Mouse (Mus musculus) spleen, postnatal 10 days (tissue): ENCODE measurements around the gene Ank2.

ENCODE experiments used
- DNase-seq, 2 experiments: peaks; one replicate each; pipeline ENCODE4 v3.0.0; 2021 to 2022; ENCODE audit warnings: low spot score in 2 of 2

Gene Ank2

DNA sequence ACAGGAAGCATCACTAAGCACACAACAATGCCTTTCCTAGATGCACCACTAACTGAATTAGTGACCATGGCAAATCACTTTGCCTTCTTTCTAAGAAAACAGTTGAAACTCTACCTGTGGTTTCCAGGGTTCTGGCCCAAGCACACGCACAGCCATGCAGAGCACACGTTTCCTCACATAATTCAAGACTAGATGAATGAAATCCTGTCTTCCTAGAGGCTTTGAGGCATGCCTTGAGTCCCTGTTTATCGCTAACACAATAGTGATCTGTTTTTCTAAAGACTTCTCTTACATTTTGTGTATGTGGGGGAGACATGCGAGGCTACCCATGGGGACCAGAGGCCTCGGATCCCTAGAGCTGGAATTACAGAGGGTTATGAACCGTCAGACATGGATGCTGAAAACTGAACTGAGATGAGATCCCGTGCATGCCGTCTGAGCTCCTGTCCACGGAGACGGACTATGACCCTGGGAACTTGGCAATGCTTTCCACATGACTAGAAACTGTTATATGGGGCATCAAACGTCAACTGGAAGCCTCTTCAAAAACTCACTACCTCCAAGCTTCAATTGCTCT is 256.8 kb downstream of the Ank2 start:
- DNase-seq: no peak

DNA sequence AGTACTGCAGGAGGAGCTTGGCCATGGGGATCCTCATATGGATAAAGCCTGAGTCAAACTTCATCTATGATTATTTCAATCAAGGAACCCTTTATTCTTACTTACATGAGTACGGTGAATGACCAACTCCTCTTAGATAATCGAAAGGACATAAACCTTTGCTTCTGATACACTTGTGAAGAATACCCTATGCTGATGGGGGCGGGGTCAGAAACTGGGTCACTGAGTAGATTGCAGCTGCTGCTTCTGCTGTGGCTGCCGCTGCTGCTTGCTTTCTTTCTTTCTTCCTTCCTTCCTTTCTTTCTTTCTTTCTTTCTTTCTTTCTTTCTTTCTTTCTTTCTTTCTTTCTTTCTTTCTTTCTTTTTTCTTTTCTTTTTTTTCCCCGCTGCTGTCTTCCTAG is 263.9 kb downstream of the Ank2 start:
- no peak for DNase-seq

DNA sequence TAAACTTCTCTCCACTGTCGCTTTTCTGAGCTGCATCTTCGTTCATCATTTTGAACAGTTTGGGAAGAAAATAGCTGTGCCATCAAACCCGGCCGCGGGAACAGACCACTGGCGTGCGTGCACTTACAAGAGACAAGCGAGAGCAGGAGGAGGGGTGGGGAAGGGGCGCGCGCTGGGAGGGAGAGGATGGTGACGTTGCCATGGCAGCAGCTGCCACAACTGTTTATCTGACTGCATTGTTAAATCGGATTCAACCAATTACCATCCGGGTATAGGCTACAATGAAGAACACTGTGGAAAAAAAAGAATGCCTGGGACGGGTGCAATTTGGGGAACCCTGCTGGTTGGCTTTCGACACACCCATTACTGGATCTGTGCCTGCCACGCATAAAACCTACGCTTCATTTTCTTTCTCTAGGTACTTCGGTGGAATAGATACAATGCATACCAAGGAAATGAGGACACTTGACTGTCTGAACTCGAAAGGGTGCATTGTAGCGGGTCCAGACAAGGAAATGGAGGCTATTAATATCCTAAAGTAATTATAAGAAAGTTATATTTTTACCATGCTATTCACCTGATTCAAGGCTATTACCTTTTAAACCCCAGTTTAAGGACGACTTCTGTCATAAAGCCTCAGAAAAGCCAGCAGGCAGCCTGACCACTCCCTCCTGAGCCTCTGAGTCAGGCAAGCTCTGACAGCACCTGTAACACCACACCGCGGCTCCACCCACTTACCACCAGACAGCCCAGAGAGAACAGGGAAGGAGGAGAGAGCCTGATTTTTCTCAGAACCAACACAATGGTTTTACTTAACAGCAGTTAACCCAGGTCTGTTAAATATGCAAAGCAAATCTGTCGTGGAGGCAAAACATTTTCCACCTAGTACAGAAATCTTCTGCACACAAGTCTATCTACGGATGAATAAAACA is 273.1 kb downstream of the Ank2 start:
- DNase-seq: no peak

DNA sequence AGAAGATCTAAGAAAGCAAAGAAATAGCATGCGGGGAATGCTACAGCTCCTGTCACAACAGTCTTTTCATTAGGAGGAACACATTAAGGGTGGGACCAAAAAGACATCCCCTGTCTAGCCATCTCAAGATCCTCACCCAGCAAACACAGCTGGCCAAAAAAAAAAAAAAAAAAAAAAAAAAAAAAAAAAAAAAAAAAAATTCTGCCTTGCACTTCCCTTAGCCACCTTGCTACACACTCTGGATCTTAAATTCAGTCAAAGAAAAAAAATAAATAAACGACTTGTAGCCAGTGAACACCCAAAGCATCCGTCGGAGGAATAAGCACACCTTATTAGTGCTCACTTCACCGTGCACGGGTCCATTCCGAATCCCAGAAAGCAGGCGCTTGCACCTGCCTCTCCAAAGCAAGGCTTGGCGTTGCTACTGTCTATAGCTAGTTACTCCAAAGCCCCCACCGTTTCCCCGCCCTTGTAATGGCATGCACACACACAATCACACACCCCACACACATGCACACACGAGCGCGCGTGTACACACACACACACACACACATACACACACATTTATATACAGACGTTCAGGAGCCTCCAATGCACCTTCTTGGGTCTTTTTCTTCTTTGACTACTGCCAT is 273.9 kb downstream of the Ank2 start:
- DNase-seq: no peak

DNA sequence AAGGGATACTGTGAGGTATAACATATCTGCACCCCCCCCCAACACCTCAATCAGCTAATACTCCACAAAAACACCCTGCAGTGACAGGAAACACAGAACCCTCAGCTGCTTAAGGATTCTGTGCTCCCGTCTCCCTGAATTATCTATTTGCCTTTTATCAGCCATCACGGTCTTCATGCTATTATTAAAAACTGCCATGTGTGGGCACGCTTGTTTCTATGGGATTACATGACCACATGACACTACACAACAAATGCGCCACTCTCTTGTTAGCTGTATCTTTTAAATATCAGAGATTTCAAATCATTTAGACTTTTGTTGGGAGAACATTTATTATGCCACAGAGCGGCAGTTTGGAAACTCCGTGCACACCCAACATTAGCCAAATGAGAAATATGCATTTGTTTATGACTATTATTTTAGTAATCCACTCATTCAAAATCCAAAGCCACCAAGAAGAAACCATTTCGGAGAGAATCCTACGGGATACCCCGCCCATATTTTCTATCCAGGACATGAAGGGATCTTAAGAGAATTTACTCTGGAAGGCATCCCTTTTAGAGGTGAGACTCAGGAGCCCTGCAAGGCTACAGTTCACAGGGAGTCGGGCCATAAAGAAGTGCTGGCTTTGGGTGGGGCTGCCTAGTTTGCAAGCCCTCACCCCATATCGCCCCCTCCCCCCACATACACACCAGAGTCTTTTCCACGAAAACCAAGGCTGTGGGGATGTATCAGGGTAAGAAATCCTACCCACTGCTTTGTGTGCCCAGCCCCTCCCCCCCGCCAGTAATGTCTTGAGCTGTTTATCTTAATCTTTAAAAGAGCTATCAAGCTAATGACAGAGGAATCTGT is 274.6 kb downstream of the Ank2 start:
- DNase-seq: no peak

DNA sequence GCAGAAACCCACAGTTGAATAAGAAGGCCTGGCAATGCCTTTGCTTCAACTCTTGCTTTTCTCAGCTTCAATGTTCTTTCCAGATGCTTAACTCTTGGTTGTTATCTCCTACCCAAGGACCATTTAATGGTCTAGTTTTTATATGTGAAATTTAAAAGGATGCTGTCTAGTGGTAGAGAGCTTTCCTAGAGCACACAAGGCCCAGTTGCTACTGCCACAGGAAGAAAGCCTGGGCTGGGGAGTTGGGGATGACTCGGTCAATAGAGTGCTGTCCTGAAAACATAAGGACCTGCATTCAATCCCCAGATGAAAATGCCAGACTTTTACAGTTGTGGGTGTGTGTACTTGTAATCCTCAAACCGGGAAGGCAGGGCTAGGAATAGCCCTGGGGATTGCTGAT is 277.1 kb downstream of the Ank2 start:
- DNase-seq: no peak

DNA sequence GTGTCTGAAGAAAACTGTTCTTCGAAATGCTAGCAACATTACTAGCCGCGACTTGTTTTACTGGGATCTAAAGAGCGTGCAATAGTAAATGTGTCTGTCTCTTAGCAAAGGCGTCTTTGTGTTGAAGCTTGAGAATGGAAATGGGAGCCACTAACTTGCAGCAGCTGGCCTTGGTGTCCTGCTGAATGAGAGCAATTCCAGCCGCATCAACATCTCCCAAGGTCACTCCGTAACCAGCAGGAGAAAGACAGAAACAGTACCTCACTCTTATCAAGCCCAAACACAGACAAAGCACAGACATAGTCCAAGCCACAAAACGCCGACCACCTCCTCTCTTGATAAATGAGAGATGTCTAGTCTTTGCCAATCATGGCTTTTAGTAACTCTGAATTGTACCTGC is 278.3 kb downstream of the Ank2 start:
- DNase-seq: no peak

DNA sequence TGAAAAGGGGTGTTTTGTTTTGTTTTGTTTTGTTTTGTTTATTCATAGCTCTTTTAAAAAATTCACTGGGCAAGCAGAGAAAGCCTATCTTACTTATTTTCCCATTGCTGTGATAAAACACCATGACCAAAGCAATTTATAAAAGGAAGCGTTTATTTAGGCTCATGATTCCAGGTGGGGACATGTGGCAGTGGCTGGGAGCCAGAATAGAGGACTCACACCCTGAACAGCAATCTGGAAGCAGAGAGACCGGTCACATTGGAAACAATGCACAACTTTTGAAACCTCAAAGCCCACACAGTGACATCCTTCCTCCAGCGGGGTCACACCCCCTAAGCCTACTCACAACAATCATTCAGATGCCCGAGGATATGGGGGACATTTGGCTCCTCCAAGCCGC is 285.6 kb downstream of the Ank2 start:
- DNase-seq: no peak

DNA sequence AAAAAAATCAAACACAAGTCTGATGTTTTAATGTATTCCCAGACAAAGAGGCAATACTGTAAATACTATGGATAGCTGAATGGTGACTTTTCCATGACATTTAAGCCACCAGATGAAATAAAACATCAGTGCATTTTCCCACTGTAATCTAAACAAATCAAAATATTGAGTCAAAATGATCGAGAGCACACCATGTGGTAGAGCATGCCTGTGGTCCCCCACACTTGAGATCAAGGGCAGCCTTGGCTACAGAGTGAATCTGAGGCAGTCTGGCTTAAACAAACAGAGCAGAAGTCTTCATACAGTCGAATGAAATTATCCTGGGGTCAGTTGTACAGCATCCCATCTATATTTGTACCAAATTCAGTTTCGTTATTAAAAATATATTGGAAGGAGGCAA is 288.0 kb downstream of the Ank2 start:
- no peak for DNase-seq

DNA sequence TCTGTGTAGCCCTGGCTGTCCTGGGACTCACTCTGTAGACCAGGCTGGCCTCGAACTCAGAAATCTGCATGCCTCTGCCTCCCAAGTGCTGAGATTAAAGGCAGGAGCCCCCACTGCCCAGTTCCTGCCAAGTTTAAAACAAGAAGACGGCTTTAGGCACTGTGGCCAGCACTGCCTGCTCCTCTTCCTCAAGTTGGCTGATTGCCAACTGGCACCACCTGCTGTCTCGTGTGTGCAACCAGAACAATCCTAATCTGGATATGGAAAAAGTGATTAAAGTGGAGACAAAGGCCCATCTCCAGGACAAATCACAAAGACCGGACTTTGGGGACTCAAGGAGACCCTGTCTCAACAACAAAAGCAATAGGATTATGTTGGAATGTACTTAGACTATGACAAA is 288.6 kb downstream of the Ank2 start:
- no peak for DNase-seq

DNA sequence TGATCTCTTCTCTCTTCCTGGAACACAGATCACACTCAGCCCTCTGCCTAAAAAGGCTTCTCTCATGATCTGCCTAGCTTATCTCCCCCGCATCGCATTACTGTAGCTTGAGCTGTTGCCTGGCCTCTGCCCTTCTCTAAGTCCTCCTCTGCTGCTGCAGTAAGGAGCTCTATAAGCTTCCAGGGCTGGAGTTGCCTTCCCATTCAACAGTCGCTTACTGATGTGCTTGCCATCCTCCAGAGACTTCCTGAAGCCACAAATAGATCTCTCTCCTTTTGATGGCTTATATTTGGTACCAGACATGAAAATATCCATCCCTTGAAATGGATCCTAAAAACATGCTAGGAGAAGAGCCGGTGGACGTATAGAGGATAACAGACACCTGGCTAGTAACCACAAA is 290.3 kb downstream of the Ank2 start:
- DNase-seq: no peak

DNA sequence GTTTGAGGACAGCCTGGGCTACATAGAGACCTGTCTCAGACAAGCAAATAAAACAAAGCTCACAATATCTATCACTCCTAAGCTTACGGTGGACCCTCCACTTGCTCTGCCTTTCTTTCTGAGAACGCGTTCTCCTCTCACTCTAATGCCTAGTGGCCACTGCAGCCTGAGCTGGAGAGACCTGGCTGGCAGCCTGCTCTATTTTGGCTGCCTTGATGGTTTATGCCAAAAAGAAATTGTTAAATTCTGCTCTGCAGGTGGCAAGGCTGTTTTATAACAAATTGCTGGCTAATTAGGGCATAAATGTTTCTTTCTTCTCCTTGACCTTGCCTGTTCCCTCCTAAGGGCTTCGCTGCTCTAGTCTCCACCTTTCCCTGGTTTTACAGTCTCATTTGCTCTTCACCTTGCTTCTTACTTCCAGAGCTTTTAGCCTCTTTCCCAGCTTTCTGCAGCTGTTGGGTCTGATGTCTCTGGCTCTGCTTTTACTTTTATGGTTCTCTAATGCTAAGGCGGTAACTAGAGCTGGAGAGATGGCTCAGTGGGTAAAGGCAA is 293.2 kb downstream of the Ank2 start:
- DNase-seq: no peak

DNA sequence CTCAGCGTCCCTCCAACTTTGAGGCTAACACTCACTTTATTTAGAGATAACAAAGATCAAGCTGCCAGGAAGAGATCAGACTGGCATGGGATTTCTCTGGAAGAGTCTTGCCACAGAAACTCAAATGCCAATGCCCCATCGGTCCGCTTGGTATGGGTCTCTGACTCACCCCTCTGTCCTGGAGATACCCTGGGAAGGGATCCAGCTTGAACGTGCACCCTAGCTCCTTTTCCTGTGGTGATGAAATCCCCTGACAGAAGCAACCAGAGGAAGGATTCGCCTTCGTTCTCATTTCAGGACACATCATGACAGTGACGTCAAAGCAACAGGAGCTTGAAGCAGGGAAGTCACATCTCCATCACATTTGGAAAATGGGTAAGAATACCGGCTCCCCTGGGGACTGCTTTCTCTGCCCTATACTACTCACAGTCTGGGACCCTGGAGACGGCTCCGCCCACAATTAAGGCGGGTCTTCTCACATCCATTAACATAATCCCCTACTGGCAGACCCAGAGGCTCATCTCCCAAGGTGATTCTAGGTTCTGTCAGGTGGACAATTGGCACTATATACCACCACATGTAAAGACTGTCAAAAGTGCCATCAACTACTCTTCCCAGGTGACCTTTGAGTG is 296.6 kb downstream of the Ank2 start:
- DNase-seq: no peak

DNA sequence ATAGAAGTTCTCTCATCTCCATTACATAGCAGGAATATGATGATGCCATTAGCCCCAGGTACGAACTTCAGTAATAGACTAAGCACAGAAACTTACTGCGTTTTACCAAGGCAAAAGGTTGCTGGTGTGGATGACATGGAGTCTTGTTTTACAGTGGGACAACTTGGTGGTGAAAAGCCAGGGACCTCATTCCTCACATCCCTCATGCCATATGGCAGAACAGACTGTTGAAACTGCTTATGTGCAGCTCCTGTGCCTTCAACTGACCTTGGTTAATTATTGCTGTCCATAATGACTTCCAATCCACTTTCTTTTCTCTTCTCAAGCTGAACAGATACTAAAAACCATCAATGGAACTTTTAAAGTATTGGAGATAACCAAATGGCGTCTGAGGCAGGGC is 298.4 kb downstream of the Ank2 start:
- no peak for DNase-seq

DNA sequence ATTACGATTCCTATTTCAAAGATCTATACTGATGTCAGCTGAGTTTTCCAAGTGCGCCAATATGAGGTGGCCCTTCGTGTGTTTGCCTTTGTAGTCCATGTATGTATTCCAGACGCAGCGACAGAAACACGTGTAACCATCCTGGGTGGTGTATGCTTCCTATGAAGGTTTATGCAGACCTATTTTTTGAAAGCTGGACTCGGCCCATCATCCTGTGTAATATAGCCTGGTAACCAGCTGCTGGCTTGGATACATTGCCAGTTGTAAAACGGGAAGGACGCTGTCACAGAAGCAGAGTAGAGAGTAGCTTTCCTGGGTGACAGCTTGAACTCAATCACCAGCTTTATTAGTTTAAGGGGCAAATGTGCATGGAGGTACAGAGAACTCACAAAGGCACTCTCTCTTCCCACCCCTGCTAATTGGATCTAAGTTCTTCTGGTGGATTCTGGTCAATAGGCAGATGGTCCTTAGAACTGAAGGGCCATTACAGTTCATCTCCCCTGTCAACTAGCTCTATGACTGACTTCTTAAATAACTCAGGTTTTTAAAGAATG is 300.0 kb downstream of the Ank2 start:
- no peak for DNase-seq

DNA sequence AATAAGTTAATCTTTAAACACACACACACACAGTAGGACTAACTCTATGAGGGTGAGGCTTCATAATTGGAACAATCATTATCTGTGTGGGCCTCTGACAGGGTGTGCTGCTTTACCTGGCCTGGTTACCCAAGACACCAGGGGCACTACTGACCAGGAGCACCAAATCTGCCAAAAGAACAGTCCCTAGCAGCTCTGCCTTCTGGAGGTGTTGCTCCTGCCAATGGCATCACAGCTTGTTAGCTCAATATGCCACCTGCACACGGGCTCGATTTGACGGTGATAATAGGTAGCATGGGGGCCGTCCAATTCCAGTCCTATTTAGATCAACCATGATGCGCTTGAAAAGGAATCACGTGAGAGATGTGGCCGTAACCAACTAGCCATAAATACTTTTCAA is 300.5 kb downstream of the Ank2 start:
- DNase-seq: no peak

DNA sequence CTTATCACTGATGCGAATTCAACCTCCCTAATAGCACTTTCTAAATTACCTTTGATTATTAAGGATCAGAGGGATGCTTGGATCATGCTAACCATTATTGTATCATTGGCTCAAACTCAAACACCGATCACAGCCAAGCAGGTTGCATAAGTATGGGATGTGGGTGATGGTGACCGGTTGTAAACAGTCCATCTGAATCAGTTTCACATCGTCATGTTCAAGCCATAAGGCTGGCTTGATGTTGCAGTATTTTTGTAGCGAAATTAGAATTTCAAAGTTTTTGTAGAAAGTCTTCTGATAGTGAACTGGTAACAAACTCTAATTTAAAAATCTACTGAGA is 310.4 kb downstream of the Ank2 start:
- no peak for DNase-seq

DNA sequence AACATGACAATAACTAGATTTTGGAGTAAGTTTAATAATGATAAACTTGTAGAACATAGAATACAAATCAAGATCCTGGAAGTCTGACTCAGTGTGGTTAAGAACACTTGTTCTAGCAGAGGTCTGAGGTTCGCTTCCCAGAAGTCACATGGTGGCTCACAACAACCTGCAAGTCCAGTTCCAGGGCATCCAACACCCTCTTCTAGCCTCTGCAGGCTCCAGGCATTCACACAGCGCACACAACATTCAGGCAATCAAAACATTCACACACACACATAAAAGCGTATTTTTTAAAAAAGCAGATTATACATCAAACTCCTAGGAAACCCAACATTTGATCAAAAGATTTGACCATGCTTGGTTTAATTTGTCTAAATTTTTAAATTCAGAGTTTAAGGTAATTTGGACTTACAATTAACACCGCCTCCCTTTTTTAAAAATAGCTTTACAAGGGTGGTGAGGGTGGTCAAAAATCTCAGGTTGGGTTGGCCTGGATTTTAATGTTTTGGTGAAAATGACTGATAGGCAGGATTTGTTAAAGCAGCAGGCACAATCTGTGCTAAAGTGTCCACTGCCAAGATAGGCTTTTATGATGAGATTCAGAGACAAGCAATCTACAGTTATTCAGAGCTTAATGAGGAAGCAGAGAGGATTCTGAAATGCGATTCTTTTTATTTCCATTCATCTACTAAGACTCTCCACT is 310.9 kb downstream of the Ank2 start:
- no peak for DNase-seq

DNA sequence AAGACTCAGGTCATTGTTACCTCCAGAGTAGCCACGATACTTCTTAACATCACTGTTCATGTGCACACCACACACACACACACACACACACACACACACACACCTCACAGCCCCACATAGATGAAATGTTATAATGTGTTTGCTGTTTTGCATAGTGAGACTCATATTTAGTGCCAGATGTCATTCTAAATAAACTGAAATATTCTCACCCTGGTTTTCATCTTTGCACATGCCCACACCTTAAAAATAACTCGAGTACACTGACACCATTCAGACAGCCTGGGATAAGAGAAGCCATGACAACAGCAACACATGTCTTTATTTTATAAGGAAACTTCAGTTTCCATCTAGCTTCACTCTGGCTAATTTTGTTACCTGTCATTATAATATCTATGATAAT is 312.1 kb downstream of the Ank2 start:
- no peak for DNase-seq

DNA sequence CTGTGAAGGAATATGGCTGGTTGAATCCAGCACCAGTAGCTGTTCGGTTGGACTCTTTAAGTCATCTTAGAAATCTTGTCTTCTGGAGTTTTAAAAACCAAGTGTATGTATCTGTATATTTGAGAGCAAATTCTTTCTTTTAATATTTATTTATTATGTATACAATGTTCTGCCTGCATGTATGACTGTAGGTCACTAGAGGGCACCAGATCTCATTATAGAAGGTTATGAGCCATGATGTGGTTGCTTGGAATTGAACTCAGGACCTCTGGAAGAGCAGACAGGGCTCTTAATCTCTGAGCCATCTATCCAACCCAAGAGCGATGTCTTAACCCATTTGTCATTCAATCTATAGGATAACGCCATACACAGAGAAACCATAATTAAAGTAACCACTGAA is 312.9 kb downstream of the Ank2 start:
- DNase-seq: no peak
